Mouse (Mus musculus): Measurements from ENCODE around the gene Gm9508.
"Not testable (repeated sequence)": the region's sequence is repeated elsewhere in the genome, so short reads cannot be mapped to it uniquely, and the experiment has no call there.

The Gm9508 gene

DNA sequence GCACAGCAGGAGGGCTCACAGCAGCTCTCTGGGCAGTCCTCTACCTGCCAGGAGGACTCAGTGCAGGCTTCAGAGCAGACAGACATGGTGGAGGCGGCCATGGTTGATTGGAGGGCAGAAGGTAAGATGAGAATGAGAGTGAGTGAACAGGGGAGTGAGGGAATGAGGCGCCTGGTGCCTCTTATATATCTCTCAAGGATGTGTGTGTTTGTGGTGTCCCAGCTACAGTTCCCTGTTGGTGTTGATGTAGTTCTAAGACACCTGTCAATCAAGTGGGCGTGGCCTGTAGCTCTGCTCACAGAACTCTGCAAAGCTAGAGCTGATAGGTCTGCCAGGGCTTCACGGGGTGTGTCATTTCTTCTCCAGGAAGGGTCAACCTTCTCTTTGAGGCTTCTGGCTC is at the start of gene Gm9508:
Gm9508 (minus strand) TSS at position 101 of the 400 bp plus-strand sequence.
- in situ Hi-C loops (cut with MboI): no loop called here

DNA sequence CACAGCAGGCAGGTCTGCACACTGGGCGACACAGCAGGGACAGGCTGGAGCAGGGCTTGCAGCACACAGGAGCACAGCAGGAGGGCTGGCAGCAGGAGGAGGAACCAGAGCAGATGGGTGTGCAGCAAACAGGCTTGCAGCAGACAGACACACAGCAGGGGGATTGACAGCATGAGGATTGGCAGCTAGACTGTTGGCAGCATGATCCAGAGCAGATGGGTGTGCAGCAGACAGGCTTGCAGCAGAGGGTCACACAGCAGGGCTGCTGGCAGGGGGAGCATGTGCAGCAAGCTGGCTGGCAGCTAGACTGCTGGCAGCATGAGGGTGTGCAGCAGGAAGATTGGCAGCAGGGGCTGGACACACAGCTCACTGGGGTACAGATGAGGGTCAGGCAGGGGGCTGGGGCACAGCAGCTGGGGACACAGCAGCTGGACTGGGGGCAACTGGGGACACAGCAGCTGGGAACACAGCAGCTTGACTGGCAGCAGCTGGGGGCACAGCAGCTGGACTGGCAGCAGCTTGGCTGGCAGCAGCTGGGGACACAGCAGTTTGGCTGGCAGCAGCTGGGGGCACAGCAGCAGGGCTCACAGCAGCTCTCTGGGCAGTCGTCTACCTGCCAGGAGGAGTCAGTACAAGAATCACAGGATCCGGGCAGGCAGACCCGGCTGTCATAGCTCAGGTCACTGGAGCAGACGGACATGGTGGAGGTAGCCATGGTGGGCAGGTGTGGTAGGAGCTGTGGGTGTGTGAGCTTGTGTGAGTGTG is 45.1 kb upstream of the Gm9508 start, which contains the start of gene Gm18596:
Gm18596 (minus strand) TSS at position 715 of the 765 bp plus-strand sequence.
- in situ Hi-C loops (cut with MboI): not testable (repeated sequence)

DNA sequence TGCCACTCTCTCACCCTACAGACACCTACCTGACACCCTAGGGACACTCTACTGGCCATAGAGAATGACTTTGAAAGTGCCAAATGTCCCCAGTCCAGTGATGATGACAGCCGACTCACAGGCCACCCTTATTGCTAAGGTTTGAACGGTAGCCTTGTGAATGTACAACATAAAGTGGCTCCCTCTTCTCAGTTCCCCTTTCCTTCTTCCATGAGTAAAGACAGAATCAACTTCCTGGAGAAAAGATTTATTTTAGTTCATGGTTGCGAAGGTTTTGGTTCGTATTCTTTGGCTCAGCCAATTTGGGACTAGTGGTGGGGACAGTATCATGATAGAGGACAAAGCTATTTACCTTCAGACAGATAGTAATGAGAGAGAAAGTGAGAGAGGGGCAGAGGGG is 41.9 kb upstream of the Gm9508 start:
- in situ Hi-C loops (cut with MboI): no loop called here

DNA sequence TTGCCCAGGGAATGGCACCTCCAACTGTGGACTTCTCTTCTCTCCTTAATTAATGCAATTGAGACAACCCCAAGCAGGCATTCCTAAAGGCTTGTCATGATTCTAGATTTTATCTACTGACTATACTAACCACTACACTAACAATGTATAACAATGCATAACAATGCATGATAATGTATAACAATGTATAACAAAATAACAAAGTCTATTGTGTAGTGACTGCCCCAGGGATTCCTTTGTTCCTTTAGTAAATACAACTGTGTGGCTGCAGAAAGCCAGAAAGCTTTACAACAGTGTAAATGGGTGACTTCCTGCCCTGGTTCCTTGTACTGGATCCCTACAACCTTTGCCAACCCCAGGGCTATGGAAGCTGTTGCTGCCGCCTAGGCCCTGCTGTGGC is 38.9 kb upstream of the Gm9508 start:
- in situ Hi-C loops (cut with MboI): no loop called here

DNA sequence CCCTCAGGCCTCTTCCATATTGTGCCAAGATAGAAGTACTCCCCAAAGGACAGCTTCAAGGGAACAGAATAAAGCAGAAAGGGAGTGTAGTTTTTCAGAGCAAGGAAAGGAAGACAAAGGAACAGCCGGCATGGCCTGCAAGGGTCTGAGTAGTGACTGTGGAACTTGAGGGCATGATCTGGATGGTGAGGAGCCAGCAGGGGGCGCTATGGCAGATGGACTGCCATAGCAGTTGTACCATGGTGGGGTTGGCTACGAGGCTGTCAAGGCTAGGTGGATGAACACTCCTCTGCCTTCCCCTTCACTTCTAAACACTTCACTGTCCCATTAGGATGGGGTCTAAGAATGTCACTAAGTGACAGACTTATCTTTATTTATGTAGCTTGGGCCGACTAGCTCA is 32.2 kb upstream of the Gm9508 start:
- in situ Hi-C loops (cut with MboI): no loop called here

DNA sequence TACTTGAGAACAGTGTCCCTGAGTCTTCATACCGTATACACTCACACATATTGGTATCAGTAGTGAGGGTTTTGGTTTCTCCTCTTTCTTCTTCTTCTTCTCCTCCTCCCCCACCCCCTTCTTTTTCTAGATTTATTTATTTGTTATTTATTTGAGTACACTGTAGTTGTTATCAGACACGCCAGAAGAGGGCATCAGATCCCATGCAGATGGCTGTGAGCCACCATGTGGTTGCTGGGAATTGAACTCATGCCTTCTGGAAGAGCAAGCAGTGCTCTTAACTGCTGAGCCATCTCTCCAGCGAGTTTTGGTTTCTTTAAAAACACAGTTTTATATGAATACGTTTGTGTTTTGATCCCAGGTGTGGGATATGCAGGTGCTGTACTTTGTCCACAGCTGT is 31.2 kb upstream of the Gm9508 start:
- in situ Hi-C loops (cut with MboI): no loop called here

DNA sequence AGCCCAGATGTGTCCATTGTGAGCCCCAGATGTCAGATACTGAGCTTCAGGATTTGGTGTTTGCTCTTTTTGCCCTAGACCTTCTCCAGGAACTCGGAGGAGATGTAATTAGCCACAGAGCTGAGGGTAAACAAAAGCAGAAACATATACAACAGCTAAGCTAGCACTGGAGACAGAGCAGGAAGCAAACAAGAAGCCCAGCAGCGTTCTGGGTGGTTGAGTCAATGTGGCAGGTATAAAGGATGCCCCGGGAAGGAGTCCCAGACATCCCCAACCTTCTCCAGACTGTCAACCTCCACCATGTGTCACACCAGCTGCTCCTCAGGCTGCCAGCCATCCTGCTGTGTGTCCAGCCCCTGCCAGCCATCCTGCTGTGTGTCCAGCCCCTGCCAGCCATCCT is 29.2 kb upstream of the Gm9508 start, which contains the start of gene Gm10100:
Gm10100 (plus strand) TSS at position 301 of the 400 bp plus-strand sequence.
- in situ Hi-C loops (cut with MboI): no loop called here

DNA sequence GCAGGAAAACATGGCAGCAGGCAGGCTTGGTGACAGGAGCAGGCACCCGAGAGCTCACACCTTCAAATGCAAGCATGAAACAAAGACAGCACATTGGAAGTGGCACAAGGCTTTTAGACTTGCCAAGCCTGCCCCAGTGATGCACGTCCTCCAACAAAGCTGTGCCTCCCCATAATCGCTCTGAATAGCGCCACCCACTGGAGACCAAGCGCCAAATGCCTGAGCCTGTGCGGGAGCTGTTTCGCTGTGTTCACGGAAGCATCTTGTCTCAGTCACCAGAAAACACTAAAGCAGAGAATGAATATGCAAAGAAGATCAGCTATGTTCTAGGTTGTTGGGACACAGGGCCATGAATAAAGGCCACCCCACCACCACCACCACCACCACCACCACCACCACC is 27.8 kb upstream of the Gm9508 start:
- in situ Hi-C loops (cut with MboI): no loop called here

DNA sequence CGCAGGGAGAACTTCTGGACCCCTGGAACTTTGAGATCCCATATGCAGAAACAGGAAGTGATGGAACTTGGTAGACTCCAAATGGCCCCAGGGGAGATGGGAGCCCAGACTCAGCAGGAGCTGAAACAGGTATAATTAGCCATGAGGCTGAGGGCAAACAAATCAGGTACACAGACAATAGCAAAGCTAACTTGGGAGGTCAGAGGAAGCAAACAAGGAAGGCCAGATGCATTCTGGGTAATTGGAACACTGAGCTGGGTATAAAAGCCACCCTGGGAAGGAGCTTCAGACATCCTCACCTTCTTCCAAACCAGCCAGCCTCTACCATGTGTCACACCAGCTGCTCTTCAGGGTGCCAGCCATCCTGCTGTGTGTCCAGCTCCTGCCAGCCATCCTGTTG is 23.3 kb upstream of the Gm9508 start, which contains the start of gene Krtap12-1:
Krtap12-1 (plus strand) TSS at position 301 of the 400 bp plus-strand sequence.
- in situ Hi-C loops (cut with MboI): not testable (repeated sequence)

DNA sequence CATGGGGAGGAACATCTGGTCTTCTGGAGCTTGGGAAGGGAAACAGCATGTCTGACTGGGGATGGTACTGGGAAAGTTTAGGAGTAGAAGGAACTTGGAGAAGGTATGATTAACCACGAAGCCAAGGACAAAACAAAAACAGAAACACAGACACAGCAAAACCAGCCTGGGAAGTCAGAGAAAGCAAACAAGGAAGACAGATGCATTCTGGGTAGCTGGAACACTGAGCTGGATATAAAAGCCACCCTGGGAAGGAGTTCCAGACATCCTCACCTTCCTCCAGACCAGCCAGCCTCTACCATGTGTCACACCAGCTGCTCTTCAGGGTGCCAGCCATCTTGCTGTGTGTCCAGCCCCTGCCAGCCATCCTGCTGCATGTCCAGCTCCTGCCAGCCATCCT is 18.5 kb upstream of the Gm9508 start, which contains the start of gene Gm10142:
Gm10142 (plus strand) TSS at position 301 of the 400 bp plus-strand sequence.
- in situ Hi-C loops (cut with MboI): no loop called here

DNA sequence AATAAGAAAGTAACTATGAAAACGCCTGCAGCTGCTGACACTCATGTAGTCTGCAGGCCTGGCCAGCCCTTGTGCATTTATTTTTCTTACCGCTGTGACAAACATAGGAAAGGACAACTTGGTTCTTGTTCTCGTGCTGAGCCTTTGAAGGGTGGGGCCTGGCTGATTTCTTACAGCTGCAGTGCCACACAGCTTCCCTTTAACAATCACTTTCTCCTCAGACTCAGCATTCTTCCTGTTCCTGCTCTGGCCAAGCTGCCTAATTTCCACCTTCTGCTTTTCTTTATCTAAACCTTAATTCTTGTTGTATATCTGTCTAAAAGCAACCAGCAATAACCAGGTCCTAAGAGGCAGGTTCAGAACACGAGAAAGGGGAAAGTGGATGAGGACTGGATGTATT is 16.7 kb upstream of the Gm9508 start:
- in situ Hi-C loops (cut with MboI): no loop called here

DNA sequence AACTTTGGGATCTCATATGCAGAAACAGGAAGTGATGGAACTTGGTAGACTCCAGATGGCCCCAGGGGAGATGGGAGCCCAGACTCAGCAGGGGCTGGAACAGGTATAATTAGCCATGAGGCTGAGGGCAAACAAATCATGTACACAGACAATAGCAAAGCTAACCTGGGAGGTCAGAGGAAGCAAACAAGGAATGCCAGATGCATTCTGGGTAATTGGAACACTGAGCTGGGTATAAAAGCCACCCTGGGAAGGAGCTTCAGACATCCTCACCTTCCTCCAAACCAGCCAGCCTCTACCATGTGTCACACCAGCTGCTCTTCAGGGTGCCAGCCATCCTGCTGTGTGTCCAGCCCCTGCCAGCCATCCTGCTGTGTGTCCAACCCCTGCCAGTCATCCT is 14.1 kb upstream of the Gm9508 start, which contains the start of gene Gm10024:
Gm10024 (plus strand) TSS at position 301 of the 400 bp plus-strand sequence.
- in situ Hi-C loops (cut with MboI): not testable (repeated sequence)

DNA sequence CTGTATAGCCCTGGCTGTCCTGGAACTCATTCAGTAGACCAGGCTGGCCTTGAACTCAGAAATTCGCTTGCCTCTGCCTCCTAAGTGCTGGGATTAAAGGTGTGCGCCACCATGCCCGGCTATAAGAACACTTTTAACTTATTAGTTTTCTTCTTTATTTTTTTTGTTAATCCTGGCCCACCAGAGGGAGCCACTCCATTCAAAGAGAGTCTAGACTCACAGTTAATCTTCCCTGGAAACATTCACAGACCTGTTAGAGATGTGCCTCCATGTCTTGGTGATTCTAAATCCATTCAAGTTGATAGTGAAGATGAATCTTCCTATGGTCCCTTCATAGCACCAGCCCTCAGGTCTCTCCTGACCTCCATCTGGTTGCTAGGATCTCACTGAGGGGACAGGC is 12.8 kb upstream of the Gm9508 start:
- in situ Hi-C loops (cut with MboI): no loop called here

DNA sequence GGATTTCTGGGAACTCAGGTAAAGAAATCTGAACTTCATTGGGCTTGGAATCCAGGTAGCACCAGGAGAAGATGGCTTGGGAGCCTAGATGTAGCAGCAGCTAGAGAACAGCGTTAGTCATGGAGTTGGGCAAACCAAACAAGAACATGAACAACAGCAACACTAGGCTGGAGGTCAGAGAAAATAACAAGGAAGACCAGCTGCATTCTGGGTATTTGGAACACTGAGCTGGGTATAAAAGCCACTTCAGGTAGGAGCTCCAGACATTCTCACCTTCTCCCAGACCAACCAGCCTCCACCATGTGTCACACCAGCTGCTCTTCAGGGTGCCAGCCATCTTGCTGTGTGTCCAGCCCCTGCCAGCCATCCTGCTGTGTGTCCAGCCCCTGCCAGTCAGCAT is 9.3 kb upstream of the Gm9508 start, which contains the start of gene Gm10272:
Gm10272 (plus strand) TSS at position 301 of the 400 bp plus-strand sequence.
- in situ Hi-C loops (cut with MboI): no loop called here

DNA sequence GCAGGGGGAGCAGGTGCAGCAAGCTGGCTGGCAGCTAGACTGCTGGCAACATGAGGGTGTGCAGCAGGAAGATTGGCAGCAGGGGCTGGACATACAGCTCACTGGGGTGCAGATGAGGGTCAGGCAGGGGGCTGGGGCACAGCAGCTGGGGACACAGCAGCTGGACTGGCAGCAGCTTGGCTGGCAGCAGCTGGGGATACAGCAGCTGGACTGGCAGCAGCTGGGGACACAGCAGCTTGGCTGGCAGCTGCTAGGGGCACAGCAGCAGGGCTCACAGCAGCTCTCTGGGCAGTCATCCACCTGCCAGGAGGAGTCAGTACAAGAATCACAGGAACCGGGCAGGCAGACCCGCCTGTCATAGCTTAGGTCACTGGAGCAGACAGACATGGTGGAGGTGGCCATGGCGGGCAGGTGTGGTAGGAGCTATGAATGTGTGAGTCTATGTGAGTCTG is 6.7 kb downstream of the Gm9508 start, which contains the start of gene Gm19402:
Gm19402 (minus strand) TSS at position 402 of the 452 bp plus-strand sequence.
- in situ Hi-C loops (cut with MboI): not testable (repeated sequence)

DNA sequence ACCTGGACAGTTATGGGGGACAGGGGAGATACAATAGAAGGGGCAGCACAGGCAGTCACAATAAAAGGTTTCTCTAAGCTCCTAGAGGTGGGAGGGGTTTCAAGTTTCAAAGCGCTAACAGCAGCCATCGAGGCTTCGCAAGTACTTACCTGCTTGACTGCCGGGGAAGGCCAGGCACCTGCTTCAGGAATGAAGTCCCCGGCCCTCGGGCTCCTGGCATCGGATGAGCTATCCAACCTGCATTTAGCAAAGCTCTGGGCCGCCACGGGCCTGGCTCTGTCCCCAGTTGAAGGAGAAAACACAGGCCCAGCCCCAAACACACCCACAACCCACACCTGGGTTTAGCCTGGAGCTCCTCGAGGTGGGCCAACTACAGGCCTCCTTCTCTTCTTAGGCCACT is 10.0 kb downstream of the Gm9508 start:
- in situ Hi-C loops (cut with MboI): no loop called here

DNA sequence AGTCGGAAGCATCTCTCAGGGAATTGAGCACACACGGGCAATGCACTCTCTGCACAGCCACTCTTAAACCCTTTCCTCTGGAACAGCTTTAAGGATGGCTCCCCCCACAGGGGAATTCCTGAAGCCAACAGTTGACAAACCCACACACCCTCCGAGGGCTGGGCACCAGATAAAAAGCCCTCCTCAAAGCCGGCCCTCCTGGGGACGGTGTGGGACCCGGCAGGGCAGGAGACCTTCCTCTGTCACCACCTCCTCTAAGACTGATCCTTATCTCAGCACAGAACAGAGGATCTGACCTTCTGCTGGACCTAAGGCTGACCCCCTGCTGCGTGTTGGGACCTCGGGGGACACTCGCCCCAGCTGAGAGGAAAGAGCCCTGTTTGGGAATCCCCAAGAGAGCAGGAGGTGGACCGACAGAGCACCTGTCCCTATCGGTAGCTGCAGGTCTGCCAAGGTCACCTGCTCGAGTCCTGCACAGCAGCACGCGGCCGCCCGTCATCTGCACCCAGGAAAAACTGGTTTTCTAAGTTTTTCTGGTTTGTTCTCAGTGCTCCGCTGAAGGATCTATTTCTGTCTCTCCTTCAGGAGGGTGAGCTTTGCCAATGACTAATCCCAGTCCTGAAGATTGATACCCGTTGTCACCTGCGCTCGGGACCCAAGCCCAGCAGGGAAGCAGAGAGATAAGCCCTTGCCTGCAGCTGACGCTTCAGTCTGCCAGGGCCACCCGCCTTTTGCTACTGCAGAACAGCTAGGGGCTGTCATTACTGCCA is 11.0 kb downstream of the Gm9508 start, which contains the start of gene Tspear:
Tspear (plus strand) TSS at position 675 of the 770 bp plus-strand sequence.
- in situ Hi-C loops (cut with MboI): no loop called here

DNA sequence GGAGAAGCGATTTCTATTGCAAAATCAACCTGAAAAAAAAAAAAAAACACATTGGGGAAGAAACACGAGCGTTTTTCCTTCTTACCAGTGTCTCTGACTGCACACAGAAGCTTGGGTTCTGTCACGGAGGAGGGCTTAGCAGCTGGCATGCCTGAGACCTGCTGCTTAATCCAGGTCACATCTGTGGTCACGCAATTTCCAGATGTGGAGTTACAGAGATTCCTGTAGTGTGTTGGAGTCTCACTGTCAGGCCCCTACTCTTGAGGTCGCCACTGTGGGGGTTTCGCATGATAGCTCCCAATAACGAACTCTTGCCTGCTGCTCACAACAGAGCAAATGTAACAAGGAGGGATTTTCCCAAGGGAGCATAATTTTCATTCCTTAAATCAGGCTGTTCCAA is 12.9 kb downstream of the Gm9508 start:
- in situ Hi-C loops (cut with MboI): no loop called here

DNA sequence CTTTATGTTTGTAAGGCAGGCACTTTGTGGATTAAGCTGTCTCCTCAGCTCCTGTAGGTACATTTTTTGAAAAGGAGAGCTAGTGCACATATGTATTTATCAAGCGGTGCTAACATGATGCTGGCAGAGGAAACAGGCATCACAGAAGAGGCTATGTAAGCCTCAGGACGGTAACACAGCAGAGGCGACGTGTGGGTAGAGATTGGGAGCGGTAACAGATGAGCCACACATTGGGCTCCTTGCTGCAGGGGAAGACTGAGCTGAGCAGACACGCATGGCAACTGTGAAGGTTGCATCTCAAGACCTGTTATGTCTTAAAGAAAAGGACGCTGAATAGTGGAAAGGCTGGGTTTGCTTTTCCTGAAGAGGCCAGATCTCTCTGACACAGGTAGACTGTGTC is 14.0 kb downstream of the Gm9508 start:
- in situ Hi-C loops (cut with MboI): no loop called here

DNA sequence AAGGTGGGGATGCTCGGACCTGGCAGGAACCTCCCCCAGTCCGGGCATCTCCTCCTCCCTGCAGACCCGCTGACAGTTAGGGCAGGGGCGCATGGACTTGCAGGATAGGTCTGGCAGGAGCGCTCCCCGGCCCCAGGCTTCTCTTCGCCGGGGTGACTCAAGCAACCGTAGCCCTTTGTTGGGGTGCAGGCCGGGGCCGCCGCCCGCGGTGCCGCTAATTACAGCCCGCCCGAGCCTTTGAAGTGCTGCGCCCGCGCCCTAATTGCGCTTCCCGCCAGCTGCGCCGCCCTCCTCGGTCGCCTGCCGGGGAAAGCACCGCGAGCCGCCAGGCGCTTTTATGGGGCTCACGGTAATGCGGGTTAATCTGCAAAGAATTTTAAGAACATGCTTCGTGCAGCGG is 19.5 kb downstream of the Gm9508 start:
- in situ Hi-C loops (cut with MboI): no loop called here

DNA sequence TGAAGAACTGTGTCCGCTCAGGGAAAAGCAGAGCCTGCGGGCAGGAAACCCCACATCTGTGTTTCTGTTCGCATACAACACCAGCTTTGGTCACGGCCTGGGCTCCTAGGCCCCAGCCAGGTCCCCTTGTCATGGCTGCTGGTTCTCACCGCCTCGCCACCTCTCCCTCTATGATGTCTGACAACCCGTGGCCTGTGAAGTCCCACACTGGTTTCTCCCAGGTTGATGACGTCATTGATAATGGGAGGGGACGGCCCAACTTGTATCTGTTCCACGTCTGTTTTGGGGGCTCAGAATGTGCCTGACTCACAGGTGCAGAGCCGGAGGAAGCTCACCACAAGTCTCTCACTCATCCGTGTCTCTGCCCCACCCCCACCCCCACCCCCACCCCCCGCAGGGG is 23.3 kb downstream of the Gm9508 start:
- in situ Hi-C loops (cut with MboI): no loop called here

DNA sequence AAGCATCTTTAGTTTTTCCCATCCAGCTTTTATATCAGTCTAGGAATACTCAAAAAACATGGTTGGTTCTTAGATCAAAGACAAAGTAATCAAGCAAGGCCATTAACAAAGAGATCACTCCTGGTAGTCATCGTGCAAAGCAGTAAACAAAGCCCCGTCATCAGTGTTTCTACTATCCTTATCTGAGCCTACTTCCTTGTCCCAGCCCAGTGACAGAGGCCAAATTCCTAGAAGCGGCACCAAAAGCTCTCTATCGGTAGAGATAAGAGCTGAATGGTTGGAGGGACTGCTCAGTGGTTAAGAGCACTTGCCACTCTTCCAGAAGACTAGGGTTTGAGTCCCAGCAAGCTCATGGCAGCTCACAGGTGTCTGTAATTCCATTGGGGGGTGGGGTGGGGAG is 25.5 kb downstream of the Gm9508 start:
- in situ Hi-C loops (cut with MboI): no loop called here

All from mature B cell (primary cell).